Mouse (Mus musculus): ENCODE results near the gene Gpr68. TPM values are rescaled to one million over a fixed set of nuclear protein-coding genes. Genes with fewer than 3 reads are reported as not detected.

Gpr68 gene
- total RNA-seq, 2 experiments from 2014 or later = 0.55 to 0.81 TPM

DNA sequence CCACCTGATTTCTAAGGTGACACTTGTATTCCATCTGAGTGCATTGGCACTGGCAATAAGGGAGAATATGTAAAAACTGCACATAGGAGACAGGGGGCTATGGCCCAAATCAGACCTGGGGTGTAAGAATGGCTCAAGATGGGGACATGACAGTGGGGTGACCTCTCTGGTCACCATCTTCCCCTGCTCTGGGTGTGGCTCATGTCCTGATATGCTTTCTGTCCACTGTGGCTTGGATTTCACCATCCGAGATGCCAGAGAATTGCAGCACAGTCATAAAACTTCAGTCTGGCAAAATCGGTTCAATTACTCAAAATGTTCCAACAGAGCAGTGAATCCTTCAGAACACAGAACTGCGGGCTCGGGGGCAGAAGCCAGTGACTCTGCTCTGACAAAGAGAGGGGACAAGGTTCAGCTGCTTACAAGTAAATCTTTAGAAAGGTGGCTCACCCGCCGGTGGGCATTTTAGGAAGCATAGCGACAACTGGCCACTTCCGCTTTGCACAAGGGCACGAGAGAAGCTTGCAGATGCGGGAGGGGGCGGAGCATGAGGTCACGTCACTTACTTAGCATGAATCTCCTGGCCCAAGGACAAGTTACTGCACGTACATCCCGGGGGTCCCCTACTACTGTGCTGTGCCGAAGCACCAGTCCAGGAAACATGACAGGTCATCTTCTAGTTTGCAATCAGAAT is 16.8 kb upstream of the Gpr68 start:
- intact Hi-C loops (cut with DNase I) = loop anchor here (5.0 kb wide), 1 partner anchor 347 kb away; no protein-coding TSS in a partner anchor
- no peak for DNase-seq

DNA sequence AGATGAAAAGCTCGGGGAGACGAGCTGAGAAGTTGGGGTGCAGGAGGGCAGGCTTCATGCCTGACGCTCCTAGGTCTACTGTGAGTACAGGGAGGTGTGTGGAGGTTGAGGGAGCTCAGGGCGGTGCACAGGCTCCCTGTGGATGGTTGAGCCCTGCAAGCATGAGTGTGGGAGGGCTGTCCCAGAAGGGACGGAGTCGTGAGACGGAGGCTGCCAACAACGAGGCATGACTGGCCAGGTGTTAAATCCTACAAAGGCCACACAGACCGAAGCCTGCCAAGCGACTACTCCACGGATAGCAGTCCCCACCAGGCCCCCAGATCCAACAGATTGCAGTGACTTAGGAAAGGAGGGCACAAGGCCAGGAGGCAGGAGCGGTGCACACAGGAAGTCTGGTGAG is 2.7 kb upstream of the Gpr68 start:
- DNase-seq = no peak
- intact Hi-C loops (cut with DNase I) = no loop called here

- intact Hi-C loops (cut with DNase I) = loop anchor here (5.0 kb wide), 1 partner anchor 42 kb away; no protein-coding TSS in a partner anchor
- no peak for DNase-seq
Observed at GRCm38 (mm10) chr12:100909765-100910164, 1.8 kb upstream of the Gpr68 start.

DNA sequence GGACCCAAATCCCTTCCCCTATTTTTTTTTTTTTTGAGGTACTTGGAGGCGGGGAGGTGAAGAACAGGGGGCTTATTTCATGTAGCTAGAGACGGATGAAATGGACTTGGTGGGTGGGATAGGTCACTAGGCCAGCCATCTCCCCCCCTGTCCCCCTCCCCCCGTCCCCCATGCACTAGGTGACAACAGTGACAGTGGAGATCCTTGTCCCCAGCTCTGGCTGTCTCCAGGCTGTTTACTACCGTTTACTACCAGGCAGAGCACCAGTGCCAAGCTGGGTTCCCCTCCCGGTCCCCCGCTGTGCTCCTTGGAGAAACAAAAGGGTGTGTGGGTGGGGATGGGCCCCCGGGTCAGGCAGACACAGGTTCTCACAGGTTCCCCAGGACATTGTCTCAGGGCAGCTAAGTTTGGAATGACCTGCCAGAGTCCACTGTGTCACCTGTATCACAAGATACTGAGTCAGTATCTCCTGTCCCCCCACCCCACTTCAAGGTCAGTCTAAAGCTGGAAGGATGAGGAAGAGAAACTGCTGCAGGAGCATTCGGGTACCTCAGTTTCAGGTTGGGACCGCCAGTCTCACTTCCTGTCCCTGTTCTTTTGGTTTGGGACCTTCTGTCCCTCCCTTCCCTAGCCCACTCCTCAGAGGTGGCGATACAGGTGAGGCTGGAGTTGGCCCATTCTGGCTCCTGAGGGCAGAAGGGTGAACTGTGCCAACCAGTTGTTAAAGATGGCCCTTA is 468 bp upstream of the Gpr68 start:
- DNase-seq = no peak
- intact Hi-C loops (cut with DNase I) = loop anchor here (5.0 kb wide), 1 partner anchor 41 kb away; no protein-coding TSS in a partner anchor

DNA sequence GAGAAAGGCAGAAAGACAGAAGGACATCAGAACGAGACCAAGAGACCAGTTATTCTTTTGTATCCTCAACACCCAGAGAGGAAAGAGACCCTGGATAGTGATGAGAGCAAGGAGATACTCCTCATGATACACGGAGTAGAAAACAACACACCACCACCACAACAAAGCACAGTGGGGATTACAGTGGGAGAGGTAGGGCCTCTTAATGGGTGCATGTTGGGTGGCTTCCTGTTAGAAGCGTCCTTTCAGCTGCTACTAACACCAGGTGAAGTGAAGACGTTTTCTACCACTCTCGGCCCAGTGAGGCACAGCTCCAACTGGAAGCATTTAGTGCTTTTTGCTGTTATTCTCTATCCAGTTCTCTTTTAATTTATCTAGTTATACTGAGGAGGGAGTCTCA is 1.1 kb downstream of the Gpr68 start:
- no peak for DNase-seq
- intact Hi-C loops (cut with DNase I) = loop anchor here (5.0 kb wide), 1 partner anchor 40 kb away; no protein-coding TSS in a partner anchor

- DNase-seq = no peak
- intact Hi-C loops (cut with DNase I) = no loop called here
Observed at GRCm38 (mm10) chr12:100903761-100904160, 4.2 kb downstream of the Gpr68 start.

- intact Hi-C loops (cut with DNase I) = no loop called here
- DNase-seq = no peak
Observed at GRCm38 (mm10) chr12:100901386-100901785, 6.6 kb downstream of the Gpr68 start.

GRCm38 (mm10) chr12:100900901-100901300 is 7.1 kb downstream of the Gpr68 start:
- no peak for DNase-seq
- intact Hi-C loops (cut with DNase I) = no loop called here

GRCm38 (mm10) chr12:100899111-100899640 is 8.8 kb downstream of the Gpr68 start:
- intact Hi-C loops (cut with DNase I) = no loop called here
- DNase-seq = peak in 1 of 2 experiments; percentile 12

- no peak for DNase-seq
- intact Hi-C loops (cut with DNase I) = no loop called here
Observed at GRCm38 (mm10) chr12:100897736-100898650, 10.0 kb downstream of the Gpr68 start.

GRCm38 (mm10) chr12:100896661-100897060 is 11.3 kb downstream of the Gpr68 start:
- intact Hi-C loops (cut with DNase I) = no loop called here
- DNase-seq = no peak

GRCm38 (mm10) chr12:100895504-100895903 is 12.5 kb downstream of the Gpr68 start:
- intact Hi-C loops (cut with DNase I) = no loop called here
- DNase-seq = no peak

DNA sequence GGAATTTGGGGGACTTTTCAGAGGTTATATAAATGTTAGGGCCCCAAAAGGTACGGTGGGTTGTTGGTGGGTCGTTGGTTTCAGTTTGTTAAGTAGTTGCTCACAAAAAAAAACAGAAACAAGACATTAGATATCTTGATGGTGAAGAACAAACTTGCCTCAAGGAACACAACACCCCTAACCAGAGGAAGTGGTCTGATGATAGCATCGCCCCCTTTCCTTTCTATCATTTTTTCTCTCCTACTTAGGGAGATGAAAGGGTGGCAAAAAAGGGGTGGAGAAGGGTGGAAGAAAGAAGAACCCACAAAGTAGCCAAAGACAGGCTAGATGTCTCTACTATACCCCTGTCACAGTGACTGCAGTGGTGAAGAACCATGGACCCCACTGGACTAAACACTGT is 17.4 kb downstream of the Gpr68 start:
- no peak for DNase-seq
- intact Hi-C loops (cut with DNase I) = no loop called here

DNA sequence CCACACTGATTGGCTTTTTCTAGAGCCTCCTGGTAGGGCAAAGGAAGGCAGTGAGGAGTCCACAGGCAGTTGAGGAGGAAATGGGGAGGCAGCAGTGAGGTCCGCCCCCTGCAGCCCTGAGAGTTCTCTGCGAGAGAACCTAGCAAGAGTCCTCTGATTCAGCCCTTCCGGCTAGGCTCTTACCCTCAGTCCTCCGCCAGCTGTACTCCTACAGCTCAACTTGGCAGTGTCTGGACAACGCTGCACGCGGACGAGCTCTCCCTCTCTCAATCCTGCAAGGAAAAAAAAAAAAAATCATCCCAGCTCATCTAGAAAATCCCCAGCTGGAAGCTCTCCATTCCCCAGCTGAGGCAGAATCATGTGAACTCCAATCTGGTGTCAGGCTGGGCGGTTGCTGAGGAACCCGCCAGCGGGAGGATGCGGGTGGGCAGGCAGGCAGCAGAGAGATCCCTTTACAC is 20.2 kb downstream of the Gpr68 start:
- intact Hi-C loops (cut with DNase I) = no loop called here
- peak; percentile 59 to 63 for DNase-seq

GRCm38 (mm10) chr12:100886877-100887276 is 21.1 kb downstream of the Gpr68 start:
- intact Hi-C loops (cut with DNase I) = no loop called here
- DNase-seq = no peak

DNA sequence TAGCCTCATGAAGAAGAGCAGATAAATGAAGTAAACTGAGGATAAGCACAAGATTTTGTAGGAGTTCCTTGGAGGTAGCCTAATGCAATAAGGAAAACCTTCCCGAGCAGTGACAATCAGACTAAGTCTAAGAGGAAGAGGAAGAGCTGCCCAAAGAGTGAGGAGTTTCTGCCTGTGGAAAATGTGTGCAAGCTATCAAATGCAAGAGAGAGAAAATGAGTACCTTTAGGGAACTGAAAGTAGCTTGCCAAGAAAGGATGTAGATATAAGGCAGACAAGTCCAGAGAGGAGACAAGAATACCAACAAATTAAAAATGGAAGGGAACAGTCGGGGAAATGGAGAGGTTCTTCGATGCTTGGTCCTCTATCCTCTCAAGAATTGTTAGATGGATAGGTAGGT is 22.4 kb downstream of the Gpr68 start:
- intact Hi-C loops (cut with DNase I) = no loop called here
- DNase-seq = no peak

GRCm38 (mm10) chr12:100883168-100883567 is 24.8 kb downstream of the Gpr68 start:
- intact Hi-C loops (cut with DNase I) = no loop called here
- DNase-seq = no peak

- intact Hi-C loops (cut with DNase I) = no loop called here
- DNase-seq = no peak
Observed at GRCm38 (mm10) chr12:100878556-100878955, 29.4 kb downstream of the Gpr68 start.

DNA sequence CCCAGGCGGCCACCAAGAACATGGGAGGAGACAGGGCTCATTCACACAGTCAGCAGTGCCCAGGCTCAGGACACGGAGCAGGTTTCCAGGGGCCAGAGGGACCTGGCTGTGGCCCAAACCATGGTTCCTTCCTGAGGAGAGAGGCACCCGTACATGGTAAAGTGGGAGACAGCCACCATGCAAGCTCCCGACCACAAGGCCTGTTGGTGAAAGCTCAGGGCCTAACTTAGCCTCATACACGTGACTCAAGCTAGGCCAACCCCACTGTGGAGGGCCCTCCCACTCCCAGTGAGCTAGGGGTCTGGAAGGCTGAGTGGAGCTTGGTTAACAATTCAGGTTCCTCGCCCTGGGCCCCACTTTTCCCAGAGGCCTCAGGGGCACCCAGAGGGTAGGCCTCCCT is 30.1 kb downstream of the Gpr68 start:
- intact Hi-C loops (cut with DNase I) = no loop called here

GRCm38 (mm10) chr12:100875960-100876359 is 32.0 kb downstream of the Gpr68 start:
- DNase-seq = no peak
- intact Hi-C loops (cut with DNase I) = no loop called here

More for the DNA sequence above, 30.1 kb downstream of the Gpr68 start:
- no peak for DNase-seq

GRCm38 (mm10) chr12:100875553-100875952 is 32.4 kb downstream of the Gpr68 start:
- DNase-seq = no peak
- intact Hi-C loops (cut with DNase I) = no loop called here
